Mouse (Mus musculus): Measurements from ENCODE around the gene Atp6ap2.

DNA sequence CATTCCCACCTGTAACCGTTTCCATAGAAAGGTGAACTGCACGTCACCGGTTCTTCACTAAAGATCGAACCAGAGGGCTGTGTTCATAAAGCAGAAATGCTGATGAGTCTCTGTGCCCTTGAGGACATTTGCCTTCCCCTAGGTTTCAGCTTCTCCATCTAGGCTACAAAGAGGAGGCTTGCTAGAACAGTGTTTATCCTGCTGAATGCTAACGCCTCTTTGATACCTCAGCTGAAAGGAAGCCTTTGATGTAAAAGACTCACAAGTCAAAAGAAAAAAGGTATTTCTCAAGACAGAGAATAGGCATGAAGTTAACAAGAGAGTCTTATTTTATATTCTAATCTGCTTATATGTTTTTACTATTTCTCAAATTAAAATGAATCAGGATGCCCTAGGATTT, 4.3 kb upstream of the Atp6ap2 start:
- TF ChIP-seq POLR2A (IDR thresholded peaks at IDR 0.05; ENCODE audit: borderline replicate concordance, low read depth, low read length) (no peak), CTCF (IDR thresholded peaks at IDR 0.05; ENCODE audit: low read depth, low read length) (no peak)
